Mouse (Mus musculus) liver, embryonic 12.5 days (tissue): ENCODE measurements at regions not wholly inside any gene's neighbourhood (a gene's known extent, or its start where the extent isn't known, plus 50 kb on each side); places are given as distances from the start of the nearest gene placed in this dataset.

Experiments used
- ATAC-seq: fragments of 200-750 bp; cut with Nextera tagmentation; 2 replicates; pipeline ENCODE4 v1.8.0; 2017; ENCODE audit warnings: moderate number of reproducible peaks, mild to moderate bottlenecking, moderate library complexity
- H3K27ac ChIP-seq: fragments of 300-500 bp; sonication (generic); 2 replicates; pipeline ENCODE4 v1.5.1; 2016; ENCODE audit warnings: mild to moderate bottlenecking
- H3K27me3 ChIP-seq: fragments of 300-500 bp; sonication (generic); replicated peaks from 2 replicates; pipeline ENCODE4 v1.6.1; 2016; ENCODE audit warnings: mild to moderate bottlenecking, moderate library complexity
- H3K36me3 ChIP-seq: fragments of 300-500 bp; sonication (generic); 2 replicates; pipeline ENCODE4 v1.6.1; 2016; ENCODE audit warnings: mild to moderate bottlenecking, moderate library complexity
- H3K4me1 ChIP-seq: fragments of 300-500 bp; sonication (generic); 2 replicates; pipeline ENCODE4 v1.6.1; 2016
- H3K4me2 ChIP-seq: fragments of 300-500 bp; sonication (generic); 2 replicates; pipeline ENCODE4 v1.6.1; 2016; ENCODE audit warnings: mild to moderate bottlenecking, moderate library complexity
- H3K4me3 ChIP-seq: fragments of 300-500 bp; sonication (generic); 2 replicates; pipeline ENCODE4 v1.5.1; 2016; ENCODE audit warnings: mild to moderate bottlenecking, moderate library complexity
- H3K9ac ChIP-seq: fragments of 300-500 bp; sonication (generic); 2 replicates; pipeline ENCODE4 v1.6.1; 2016; ENCODE audit warnings: mild to moderate bottlenecking, moderate library complexity
- H3K9me3 ChIP-seq: fragments of 300-500 bp; sonication (generic); replicated peaks from 2 replicates; pipeline ENCODE4 v1.6.1; 2016; ENCODE audit warnings: mild to moderate bottlenecking, moderate library complexity
- WGBS: fragments of 180-500 bp; shearing (Covaris S2); methylation state at CpG from one replicate; pipeline ENCODE4 v1.1.7; 2016; ENCODE audit not compliant: insufficient replicate concordance; 5-methylcytosine and 5-hydroxymethylcytosine counted together

GRCm38 (mm10) chr13:52151777-52152176 is 305.3 kb downstream of the Gadd45g start:
- no peaks in the 10 kb centered on the region for H3K9me3 ChIP-seq
- WGBS, result 61% methylated on average over 11 of the region's 11 CpGs
- no peak overlapping the region for H3K9ac ChIP-seq
- H3K4me3 ChIP-seq, result no peak overlapping the region
- H3K27ac ChIP-seq, result no peak overlapping the region
- H3K36me3 ChIP-seq, result no peaks in the 10 kb centered on the region
- no peaks in the 10 kb centered on the region for H3K27me3 ChIP-seq
- ATAC-seq, result no peak
- H3K4me1 ChIP-seq, result peaks cover 30% of the 10 kb centered on the region; the same call in 1 of the 2 replicates
- no peak overlapping the region for H3K4me2 ChIP-seq

GRCm38 (mm10) chr13:52152221-52152620 is 305.7 kb downstream of the Gadd45g start:
- H3K9ac ChIP-seq, result no peak overlapping the region
- H3K27me3 ChIP-seq, result no peaks in the 10 kb centered on the region
- 32% methylated on average over 4 of the region's 4 CpGs for WGBS
- H3K4me3 ChIP-seq, result no peak overlapping the region
- peaks cover 30% of the 10 kb centered on the region; the same call in 1 of the 2 replicates for H3K4me1 ChIP-seq
- H3K27ac ChIP-seq, result no peak overlapping the region
- H3K9me3 ChIP-seq, result no peaks in the 10 kb centered on the region
- H3K36me3 ChIP-seq, result no peaks in the 10 kb centered on the region
- no peak for ATAC-seq
- H3K4me2 ChIP-seq, result no peak overlapping the region

- WGBS, result 60% methylated on average over 4 of the region's 4 CpGs
- no peaks in the 10 kb centered on the region for H3K9me3 ChIP-seq
Observed at GRCm38 (mm10) chr13:52153030-52153429, 306.6 kb downstream of the Gadd45g start.

DNA sequence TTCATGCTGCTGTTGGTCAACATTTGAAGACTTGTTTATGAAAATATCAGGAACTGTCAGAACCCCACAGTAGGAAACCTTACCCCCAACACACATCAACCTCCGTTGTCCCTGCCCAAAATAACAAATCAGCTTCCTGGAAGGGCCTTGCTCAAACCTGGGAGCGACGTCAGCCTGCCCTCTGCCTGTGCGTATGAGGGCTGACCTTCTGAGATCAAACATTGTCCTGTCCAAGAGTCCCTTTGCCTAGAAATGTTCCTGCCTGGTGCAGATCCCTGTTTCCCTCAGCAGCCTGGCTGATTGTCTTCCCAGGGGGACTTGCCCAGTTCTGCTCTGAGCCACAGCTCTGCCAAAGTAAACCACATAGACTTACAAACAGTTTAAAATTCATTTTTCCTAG is 307.1 kb downstream of the Gadd45g start:
- Histone ChIP-seq H3K4me3 (no peak overlapping the region), H3K4me2 (no peak overlapping the region), H3K36me3 (no peaks in the 10 kb centered on the region), H3K27me3 (no peaks in the 10 kb centered on the region), H3K4me1 (peaks cover 30% of the 10 kb centered on the region; the same call in 1 of the 2 replicates), H3K9ac (no peak overlapping the region), H3K27ac (no peak overlapping the region), H3K9me3 (no peaks in the 10 kb centered on the region)
- ATAC-seq, result no peak
- 46% methylated on average over 4 of the region's 4 CpGs for WGBS

More at GRCm38 (mm10) chr13:52153030-52153429, 306.6 kb downstream of the Gadd45g start:
- Histone ChIP-seq H3K4me2 (no peak overlapping the region), H3K36me3 (no peaks in the 10 kb centered on the region), H3K4me3 (no peak overlapping the region), H3K9ac (no peak overlapping the region), H3K4me1 (peaks cover 30% of the 10 kb centered on the region; the same call in 1 of the 2 replicates), H3K27me3 (no peaks in the 10 kb centered on the region), H3K27ac (no peak overlapping the region)
- no peak for ATAC-seq

GRCm38 (mm10) chr13:52154111-52154843 is 307.8 kb downstream of the Gadd45g start:
- no peaks in the 10 kb centered on the region for H3K27me3 ChIP-seq
- H3K9ac ChIP-seq, result no peak overlapping the region
- no peak overlapping the region for H3K27ac ChIP-seq
- H3K4me1 ChIP-seq, result peaks cover 30% of the 10 kb centered on the region; the same call in 1 of the 2 replicates
- H3K4me2 ChIP-seq, result no peak overlapping the region
- WGBS, result 63% methylated on average over 5 of the region's 5 CpGs
- H3K4me3 ChIP-seq, result no peak overlapping the region
- ATAC-seq, result no peak
- H3K36me3 ChIP-seq, result no peaks in the 10 kb centered on the region
- H3K9me3 ChIP-seq, result no peaks in the 10 kb centered on the region

DNA sequence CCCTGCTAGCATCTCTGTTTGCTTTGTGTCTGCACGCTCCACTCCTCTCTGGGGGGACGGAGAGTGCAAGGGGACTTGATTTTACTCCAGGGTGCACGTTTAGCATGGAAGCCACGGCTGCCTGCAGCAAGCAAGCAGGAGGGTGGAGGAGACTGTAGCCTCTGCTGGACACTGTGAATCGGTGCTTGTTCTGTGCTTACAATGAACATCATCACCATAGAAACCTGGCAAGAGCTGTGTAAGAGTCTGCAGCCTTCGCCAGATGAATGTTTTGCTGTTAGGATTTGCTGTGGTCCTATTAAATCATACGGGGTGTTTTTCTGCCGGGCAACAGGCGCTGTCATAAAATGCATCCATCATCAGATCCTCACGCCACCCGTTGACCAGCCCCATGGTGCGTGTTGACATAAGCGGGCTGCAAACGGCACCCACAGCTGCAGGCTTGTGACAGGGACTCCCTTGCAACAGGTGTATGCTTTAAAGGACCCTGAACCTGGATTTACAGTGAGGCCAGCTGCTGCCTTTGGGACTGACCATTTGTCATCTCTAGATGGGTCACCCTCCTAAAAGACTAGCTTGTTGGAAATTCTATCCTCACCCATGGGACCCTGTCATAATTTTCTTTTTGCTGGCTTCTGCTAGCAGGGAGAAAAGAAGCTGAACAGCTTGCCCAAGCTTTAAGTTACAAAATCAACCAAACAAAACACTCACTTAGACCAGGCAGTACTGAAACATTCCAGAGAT is 308.5 kb downstream of the Gadd45g start:
- H3K36me3 ChIP-seq, result no peaks in the 10 kb centered on the region
- H3K4me3 ChIP-seq, result no peak overlapping the region
- H3K9me3 ChIP-seq, result no peaks in the 10 kb centered on the region
- H3K4me1 ChIP-seq, result peaks cover 30% of the 10 kb centered on the region; the same call in 1 of the 2 replicates
- no peaks in the 10 kb centered on the region; the same call in 1 of the 2 replicates for H3K27me3 ChIP-seq
- no peak overlapping the region for H3K9ac ChIP-seq
- H3K4me2 ChIP-seq, result no peak overlapping the region
- WGBS, result 66% methylated on average over 14 of the region's 14 CpGs
- ATAC-seq, result no peak
- H3K27ac ChIP-seq, result no peak overlapping the region

GRCm38 (mm10) chr13:52155588-52156086 is 309.2 kb downstream of the Gadd45g start:
- no peak overlapping the region for H3K4me2 ChIP-seq
- ATAC-seq, result no peak

GRCm38 (mm10) chr13:52162676-52163075 is 316.2 kb downstream of the Gadd45g start:
- WGBS, result 79% methylated on average over 7 of the region's 7 CpGs

More at GRCm38 (mm10) chr13:52155588-52156086, 309.2 kb downstream of the Gadd45g start:
- H3K36me3 ChIP-seq, result no peaks in the 10 kb centered on the region
- H3K27me3 ChIP-seq, result no peaks in the 10 kb centered on the region; the same call in 1 of the 2 replicates
- H3K4me3 ChIP-seq, result no peak overlapping the region
- H3K9me3 ChIP-seq, result no peaks in the 10 kb centered on the region
- no peak overlapping the region for H3K9ac ChIP-seq
- peaks cover 30% of the 10 kb centered on the region; the same call in 1 of the 2 replicates for H3K4me1 ChIP-seq
- 44% methylated on average over 8 of the region's 8 CpGs for WGBS
- H3K27ac ChIP-seq, result no peak overlapping the region

GRCm38 (mm10) chr13:52165531-52165930 is 319.1 kb downstream of the Gadd45g start:
- Histone ChIP-seq H3K27ac (no peak overlapping the region), H3K4me2 (no peak overlapping the region), H3K4me3 (no peak overlapping the region), H3K36me3 (no peaks in the 10 kb centered on the region), H3K9ac (no peak overlapping the region), H3K27me3 (0 out of 2 replicates have a peak, but pooled peaks cover 2% of the 10 kb centered on the region), H3K9me3 (no peaks in the 10 kb centered on the region), H3K4me1 (no peaks in the 10 kb centered on the region)
- 69% methylated on average over 1 of the region's 1 CpGs for WGBS
- ATAC-seq, result no peak

More at GRCm38 (mm10) chr13:52162676-52163075, 316.2 kb downstream of the Gadd45g start:
- H3K9ac ChIP-seq, result no peak overlapping the region
- H3K4me3 ChIP-seq, result no peak overlapping the region
- H3K4me2 ChIP-seq, result no peak overlapping the region
- H3K4me1 ChIP-seq, result no peaks in the 10 kb centered on the region
- H3K9me3 ChIP-seq, result no peaks in the 10 kb centered on the region
- no peak for ATAC-seq
- H3K36me3 ChIP-seq, result no peaks in the 10 kb centered on the region
- H3K27ac ChIP-seq, result no peak overlapping the region
- no peaks in the 10 kb centered on the region; the same call in 1 of the 2 replicates for H3K27me3 ChIP-seq

DNA sequence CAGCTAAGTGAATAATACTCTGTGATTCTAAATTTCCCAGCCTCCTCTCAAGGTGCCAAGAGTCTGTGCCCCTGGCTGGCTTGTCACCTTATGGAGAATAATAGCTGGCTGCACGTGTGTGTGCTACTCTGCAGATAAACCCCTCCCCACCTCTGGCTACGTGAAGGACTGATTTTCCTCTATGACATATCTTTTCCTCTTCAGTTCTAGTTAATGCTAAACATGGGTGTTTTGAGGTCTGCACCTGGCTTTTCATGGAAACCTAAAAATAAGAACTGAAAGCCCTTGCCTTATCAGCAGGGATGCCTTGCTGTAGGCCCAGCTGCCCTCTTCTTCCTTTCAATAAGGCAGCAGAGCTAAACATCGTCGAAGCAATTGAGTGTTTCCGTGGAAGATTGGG is 321.5 kb downstream of the Gadd45g start:
- 0 out of 2 replicates have a peak, but pooled peaks cover 2% of the 10 kb centered on the region for H3K27me3 ChIP-seq
- H3K4me1 ChIP-seq, result no peaks in the 10 kb centered on the region
- 50% methylated on average over 5 of the region's 5 CpGs for WGBS
- no peak overlapping the region for H3K9ac ChIP-seq
- no peak overlapping the region for H3K4me2 ChIP-seq
- ATAC-seq, result no peak
- no peak overlapping the region for H3K27ac ChIP-seq
- H3K4me3 ChIP-seq, result no peak overlapping the region
- H3K36me3 ChIP-seq, result no peaks in the 10 kb centered on the region
- H3K9me3 ChIP-seq, result no peaks in the 10 kb centered on the region

DNA sequence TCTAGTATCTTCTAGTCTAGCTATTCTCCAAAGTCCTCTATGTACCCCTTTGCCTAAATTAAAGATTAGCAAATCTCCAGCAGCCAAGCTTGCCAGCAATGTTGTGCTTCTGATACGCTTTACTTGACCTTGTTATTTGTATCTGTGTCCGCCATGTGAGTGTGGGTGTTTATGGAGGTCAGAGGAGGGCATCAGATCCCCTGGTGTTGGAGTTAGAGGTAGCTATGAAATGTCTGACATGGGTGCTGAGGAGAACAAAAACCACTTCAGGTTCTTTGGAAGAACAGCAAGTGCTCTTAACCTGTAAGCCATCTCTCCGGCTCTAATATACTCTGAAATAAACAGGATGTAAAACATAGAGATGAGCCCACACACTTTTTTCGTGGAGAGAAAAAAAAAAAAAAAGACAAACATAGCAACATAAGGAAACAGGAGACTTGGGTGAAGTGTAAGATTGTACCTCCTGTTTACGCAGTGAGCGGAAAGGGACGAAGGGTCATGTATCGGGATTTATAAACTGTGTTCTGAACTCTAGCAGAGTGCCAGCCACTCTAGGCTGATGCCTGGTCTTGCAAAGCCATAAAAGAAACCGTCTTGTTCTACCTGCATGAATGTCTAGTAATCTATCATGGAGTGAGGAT is 326.3 kb downstream of the Gadd45g start:
- no peak overlapping the region for H3K27ac ChIP-seq
- no peaks in the 10 kb centered on the region for H3K9me3 ChIP-seq
- H3K4me3 ChIP-seq, result no peak overlapping the region
- no peak overlapping the region for H3K9ac ChIP-seq
- H3K36me3 ChIP-seq, result no peaks in the 10 kb centered on the region
- H3K4me2 ChIP-seq, result no peak overlapping the region
- WGBS, result 71% methylated on average over 9 of the region's 9 CpGs
- H3K4me1 ChIP-seq, result no peaks in the 10 kb centered on the region
- H3K27me3 ChIP-seq, result 0 out of 2 replicates have a peak, but pooled peaks cover 2% of the 10 kb centered on the region
- no peak for ATAC-seq
